Mouse (Mus musculus) midbrain, embryonic 14.5 days (tissue): ENCODE results near the gene Ralgps2. TPM values are rescaled to one million over a fixed set of nuclear protein-coding genes. Genes with fewer than 3 reads are reported as not detected.

Source experiments
- ATAC-seq: fragments of 200-750 bp; cut with Nextera tagmentation; 2 replicates; pipeline ENCODE4 v1.8.0; 2017; ENCODE audit warnings: moderate number of reproducible peaks, moderate library complexity; ENCODE audit not compliant: low FRiP score, low TSS enrichment
- DNase-seq: peaks from one replicate; pipeline ENCODE4 v3.0.0-alpha.2; 2015
- H3K27ac ChIP-seq: fragments of 300-500 bp; sonication (generic); replicated peaks from 2 replicates; pipeline ENCODE4 v1.5.1; 2014; ENCODE audit warnings: mild to moderate bottlenecking, low read depth, low read length, moderate library complexity
- H3K27me3 ChIP-seq: fragments of 300-500 bp; sonication (generic); 2 replicates; pipeline ENCODE4 v1.6.1; 2014; ENCODE audit warnings: low read length, control low read depth, mixed read lengths; ENCODE audit not compliant: control insufficient read depth, insufficient read depth
- H3K36me3 ChIP-seq: fragments of 300-500 bp; sonication (generic); 2 replicates; pipeline ENCODE4 v1.6.1; 2014; ENCODE audit warnings: low read length, control low read depth; ENCODE audit not compliant: control insufficient read depth, insufficient read depth
- H3K4me1 ChIP-seq: fragments of 300-500 bp; sonication (generic); 2 replicates; pipeline ENCODE4 v1.6.1; 2014; ENCODE audit warnings: mild to moderate bottlenecking, antibody characterized with exemption, low read length, control low read depth; ENCODE audit not compliant: control insufficient read depth, insufficient read depth
- H3K4me2 ChIP-seq: fragments of 300-500 bp; sonication (generic); 2 replicates; pipeline ENCODE4 v1.6.1; 2014; ENCODE audit warnings: mild to moderate bottlenecking, low read length, moderate library complexity
- H3K4me3 ChIP-seq: fragments of 300-500 bp; sonication (generic); replicated peaks from 2 replicates; pipeline ENCODE4 v1.5.1; 2014; ENCODE audit warnings: low read depth, low read length
- H3K9ac ChIP-seq: fragments of 300-500 bp; sonication (generic); replicated peaks from 2 replicates; pipeline ENCODE4 v1.6.1; 2014; ENCODE audit warnings: mild to moderate bottlenecking, low read length, moderate library complexity
- H3K9me3 ChIP-seq: fragments of 300-500 bp; sonication (generic); 2 replicates; pipeline ENCODE4 v1.6.1; 2016; ENCODE audit warnings: low read length, control low read depth, mixed read lengths; ENCODE audit not compliant: control insufficient read depth
- WGBS: fragments of 180-500 bp; shearing (Covaris S2); extraction: QIAGEN DNeasy Blood & Tissue Kit; methylation state at CpG from one replicate; pipeline ENCODE4 v1.1.7; 2014; 5-methylcytosine and 5-hydroxymethylcytosine counted together
- polyA plus RNA-seq: library from polyadenylated mRNA; unstranded; fragments of >200 nt; fragmentation: Nextera tagmentation; extraction: Ambion mirVana; gene quantifications from 2 replicates; pipeline ENCODE4 v1.2.1, GENCODE M21; 2014

The Ralgps2 gene
- polyA plus RNA-seq, 1 experiment from 2014 or later, result 122 TPM

DNA sequence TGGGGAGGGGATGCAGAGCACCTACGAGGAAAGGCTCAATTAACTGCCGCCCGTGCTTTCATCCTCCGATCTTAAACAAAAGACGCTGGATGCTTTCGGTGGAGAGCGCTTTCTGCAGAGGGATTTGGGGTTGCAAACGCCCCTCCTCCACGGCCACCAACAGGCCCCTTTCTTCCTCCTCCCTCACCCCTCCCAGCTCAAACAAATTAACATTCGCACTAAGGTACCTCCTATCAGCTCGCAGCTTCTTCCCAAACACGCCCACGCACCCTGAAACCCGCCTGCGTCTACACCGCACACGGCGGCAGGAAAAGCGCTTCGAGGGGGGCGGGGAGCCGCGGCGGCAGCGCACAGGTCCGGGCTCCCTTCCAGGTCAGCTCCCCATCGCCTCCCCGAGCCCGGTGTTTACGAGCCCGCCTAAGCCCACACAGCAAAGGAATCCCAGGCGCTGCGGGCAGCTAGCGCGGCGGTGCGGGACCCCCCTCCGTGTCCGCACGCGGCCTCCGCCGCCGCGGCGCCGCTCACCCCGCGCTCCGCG is 652 bp downstream of the Ralgps2 start:
- Histone ChIP-seq H3K27me3 (no peaks in the 10 kb centered on the region), H3K4me3 (peak overlapping the region; percentile 87), H3K4me2 (peak overlapping the region; percentile 73), H3K27ac (peak overlapping the region; percentile 99), H3K9me3 (no peaks in the 10 kb centered on the region), H3K9ac (peak overlapping the region; percentile 95), H3K36me3 (no peaks in the 10 kb centered on the region), H3K4me1 (peaks cover 20% of the 10 kb centered on the region)
- DNase-seq (peak; percentile 91), ATAC-seq (peak; percentile 77)
- WGBS, result under 1% methylated on average over 51 of the region's 51 CpGs

DNA sequence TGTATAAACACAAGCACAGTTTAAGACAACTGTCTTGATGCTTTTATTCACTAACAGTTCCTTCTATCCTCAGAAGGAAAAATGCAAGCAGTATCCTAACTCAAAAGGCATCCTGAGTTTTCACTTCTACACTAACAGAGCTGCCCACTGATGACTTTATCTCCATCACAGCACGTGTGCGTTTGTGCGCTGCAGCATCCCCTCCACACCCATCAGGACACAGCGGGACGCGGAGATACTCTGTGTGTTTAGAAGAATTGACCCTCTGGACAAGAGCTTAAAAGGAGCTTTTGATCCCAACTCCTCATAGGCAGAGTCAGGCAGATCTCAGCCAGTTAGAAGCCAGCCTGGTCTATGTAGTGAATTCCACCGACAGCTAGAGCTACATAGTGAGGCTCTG is 2.0 kb downstream of the Ralgps2 start:
- ATAC-seq, result no peak

DNA sequence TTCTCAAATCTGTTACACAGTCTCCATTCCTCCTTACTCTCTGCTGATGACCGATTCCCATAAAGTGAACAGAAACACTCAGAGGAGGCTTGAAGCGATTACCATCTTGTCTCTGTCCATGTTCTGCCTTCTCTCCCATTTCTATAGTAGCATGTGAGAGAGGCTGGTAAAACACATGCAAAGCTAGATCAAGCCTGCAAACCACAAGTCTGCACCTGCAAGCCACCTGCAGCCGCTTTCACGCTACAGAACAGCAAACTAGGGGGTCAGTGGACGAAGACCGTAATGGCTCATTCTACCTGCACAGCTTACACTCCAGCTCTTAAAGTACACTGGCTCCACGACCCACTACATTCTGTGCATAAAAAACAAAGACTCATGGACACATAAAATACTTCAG is 5.7 kb downstream of the Ralgps2 start:
- no peak overlapping the region for H3K27ac ChIP-seq
- peaks cover 19% of the 10 kb centered on the region for H3K4me1 ChIP-seq
- no peaks in the 10 kb centered on the region for H3K36me3 ChIP-seq
- DNase-seq (no peak), ATAC-seq (no peak)
- H3K9me3 ChIP-seq, result no peaks in the 10 kb centered on the region
- 96% methylated on average over 7 of the region's 7 CpGs for WGBS
- no peak overlapping the region for H3K9ac ChIP-seq
- H3K4me2 ChIP-seq, result no peak overlapping the region
- H3K4me3 ChIP-seq, result no peak overlapping the region
- no peaks in the 10 kb centered on the region for H3K27me3 ChIP-seq

More for the DNA sequence above, 2.0 kb downstream of the Ralgps2 start:
- H3K4me2 ChIP-seq, result peak overlapping the region; percentile 73
- 50% methylated on average over 7 of the region's 7 CpGs for WGBS
- H3K36me3 ChIP-seq, result no peaks in the 10 kb centered on the region
- no peak overlapping the region for H3K9ac ChIP-seq
- H3K4me1 ChIP-seq, result peaks cover 20% of the 10 kb centered on the region
- no peaks in the 10 kb centered on the region for H3K27me3 ChIP-seq
- no peaks in the 10 kb centered on the region for H3K9me3 ChIP-seq
- no peak for DNase-seq
- peak overlapping the region; percentile 87 for H3K4me3 ChIP-seq
- H3K27ac ChIP-seq, result no peak overlapping the region

DNA sequence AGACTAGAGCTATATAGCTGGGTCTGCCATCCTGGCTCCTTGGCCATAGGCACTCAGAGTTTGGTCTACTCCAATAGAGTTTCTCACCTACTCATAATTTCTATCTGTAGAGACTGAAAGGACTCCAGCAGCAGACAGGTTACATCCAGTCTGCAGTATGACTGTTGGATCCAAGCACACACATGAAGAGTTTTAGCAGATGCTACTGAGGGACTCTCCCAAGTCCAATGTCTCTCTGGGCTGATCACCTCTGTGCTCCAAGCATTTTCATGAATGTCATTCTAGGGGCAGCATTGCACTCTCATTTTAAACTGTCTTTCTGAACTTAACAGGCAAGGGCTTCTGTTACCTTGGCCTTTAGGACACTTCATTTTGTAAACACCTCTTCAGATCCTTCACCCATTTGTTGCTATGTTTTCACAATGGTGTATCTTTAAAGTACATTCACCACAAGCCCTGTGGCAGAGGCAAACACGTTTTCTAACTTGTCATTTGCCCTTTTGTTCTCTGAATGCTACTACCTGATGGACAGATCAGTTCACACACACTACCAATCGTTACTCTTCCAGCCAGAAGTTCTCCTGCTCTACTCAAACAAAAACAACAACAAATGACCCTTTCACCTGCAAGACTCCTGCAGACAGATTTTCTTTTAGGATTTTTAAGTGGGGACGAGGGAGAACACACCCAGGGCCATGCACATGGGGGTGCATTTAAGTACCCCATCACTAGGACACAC is 7.2 kb downstream of the Ralgps2 start:
- peaks cover 12% of the 10 kb centered on the region for H3K4me1 ChIP-seq
- H3K4me3 ChIP-seq, result no peak overlapping the region
- ATAC-seq (no peak), DNase-seq (no peak)
- no peak overlapping the region for H3K9ac ChIP-seq
- H3K4me2 ChIP-seq, result no peak overlapping the region
- no peaks in the 10 kb centered on the region for H3K36me3 ChIP-seq
- 50% methylated on average over 3 of the region's 3 CpGs for WGBS
- H3K27ac ChIP-seq, result no peak overlapping the region
- no peaks in the 10 kb centered on the region for H3K9me3 ChIP-seq
- H3K27me3 ChIP-seq, result no peaks in the 10 kb centered on the region

DNA sequence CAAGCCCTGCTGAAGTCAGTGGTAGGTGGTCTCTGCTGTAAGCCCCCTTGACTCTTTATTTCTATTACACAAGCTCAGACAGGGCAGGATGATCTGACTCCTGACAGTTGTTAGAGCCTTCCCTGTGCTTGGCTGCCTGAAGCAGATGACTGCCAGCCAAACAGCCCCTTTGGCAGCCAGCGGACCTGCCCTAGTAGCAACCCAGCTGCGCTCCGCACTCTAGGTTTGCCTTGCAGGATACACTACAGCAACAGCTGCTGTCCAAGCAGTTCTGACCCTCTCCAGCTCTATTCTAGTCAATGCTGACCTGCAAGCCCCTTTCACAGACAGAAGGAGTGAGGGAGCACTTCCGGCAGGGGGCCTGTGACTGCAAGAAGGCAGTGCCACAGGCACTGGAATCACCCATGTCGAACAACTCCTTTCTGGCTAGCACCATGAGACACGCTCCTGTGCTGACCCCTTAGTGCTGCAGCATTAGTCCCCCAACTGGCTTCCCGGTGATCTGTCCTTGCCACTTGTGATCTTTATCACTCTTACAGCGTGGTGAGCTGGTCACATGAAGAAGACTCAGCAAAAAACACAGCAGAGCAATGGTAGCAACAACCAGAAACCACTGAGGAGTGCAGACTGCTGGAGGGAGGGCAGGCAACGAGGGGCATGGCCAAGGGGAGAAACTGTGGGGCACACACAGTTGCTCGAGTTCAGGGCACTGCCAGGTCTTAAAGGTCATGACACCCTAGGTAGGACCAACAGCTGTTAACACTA is 8.1 kb downstream of the Ralgps2 start:
- DNase-seq (no peak), ATAC-seq (no peak)
- Histone ChIP-seq H3K4me1 (0 out of 2 replicates have a peak, but pooled peaks cover 10% of the 10 kb centered on the region), H3K9me3 (no peaks in the 10 kb centered on the region), H3K27me3 (no peaks in the 10 kb centered on the region), H3K4me3 (no peak overlapping the region), H3K27ac (no peak overlapping the region), H3K9ac (no peak overlapping the region), H3K4me2 (no peak overlapping the region), H3K36me3 (no peaks in the 10 kb centered on the region)
- WGBS, result 68% methylated on average over 10 of the region's 10 CpGs

DNA sequence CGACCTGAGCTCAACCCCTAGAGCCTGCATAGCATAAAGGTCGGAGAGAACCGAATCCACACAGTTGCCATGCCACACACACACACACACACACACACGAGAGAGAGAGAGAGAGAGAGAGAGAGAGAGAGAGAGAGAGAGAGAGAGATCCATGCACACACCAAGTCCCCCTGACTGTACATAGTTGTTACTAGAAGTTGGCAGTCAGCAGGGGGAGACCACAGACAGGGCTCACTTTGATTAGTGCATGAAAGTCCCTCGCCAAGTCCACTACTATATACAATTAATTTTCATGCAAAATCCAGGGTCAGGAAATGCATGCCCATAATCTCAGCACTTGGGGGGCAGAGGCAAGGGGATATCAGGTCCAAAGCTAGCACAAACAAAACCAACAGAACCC is 9.2 kb downstream of the Ralgps2 start:
- Histone ChIP-seq H3K4me2 (no peak overlapping the region), H3K9ac (no peak overlapping the region), H3K9me3 (no peaks in the 10 kb centered on the region), H3K4me1 (0 out of 2 replicates have a peak, but pooled peaks cover 10% of the 10 kb centered on the region), H3K27ac (no peak overlapping the region), H3K27me3 (no peaks in the 10 kb centered on the region), H3K36me3 (no peaks in the 10 kb centered on the region), H3K4me3 (no peak overlapping the region)
- DNase-seq (no peak), ATAC-seq (no peak)
- 77% methylated on average over 5 of the region's 5 CpGs for WGBS

DNA sequence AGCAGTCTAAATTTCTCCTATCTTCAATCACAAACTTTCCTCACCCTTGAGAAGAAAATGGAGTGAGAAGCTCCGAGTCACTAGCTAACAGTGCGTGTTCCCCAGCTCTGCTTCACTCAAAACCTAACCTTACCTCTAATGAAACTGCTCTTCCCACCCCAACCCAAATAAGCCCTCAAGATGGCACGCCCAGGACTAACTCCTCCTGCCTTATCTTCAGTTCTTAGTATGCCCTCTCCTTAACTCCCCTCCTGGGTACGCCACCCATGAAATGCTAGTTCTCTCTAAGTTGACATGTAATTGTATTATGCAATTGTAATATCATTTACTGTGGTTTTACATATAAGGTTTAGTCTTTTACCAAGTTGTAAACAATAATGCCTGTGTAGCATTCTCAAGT is 11.2 kb downstream of the Ralgps2 start:
- Histone ChIP-seq H3K4me2 (no peak overlapping the region), H3K9ac (no peak overlapping the region), H3K4me3 (no peak overlapping the region), H3K27me3 (no peaks in the 10 kb centered on the region), H3K36me3 (no peaks in the 10 kb centered on the region), H3K4me1 (0 out of 2 replicates have a peak, but pooled peaks cover 10% of the 10 kb centered on the region), H3K27ac (no peak overlapping the region), H3K9me3 (no peaks in the 10 kb centered on the region)
- ATAC-seq (no peak), DNase-seq (no peak)
- WGBS, result 92% methylated on average over 4 of the region's 4 CpGs

DNA sequence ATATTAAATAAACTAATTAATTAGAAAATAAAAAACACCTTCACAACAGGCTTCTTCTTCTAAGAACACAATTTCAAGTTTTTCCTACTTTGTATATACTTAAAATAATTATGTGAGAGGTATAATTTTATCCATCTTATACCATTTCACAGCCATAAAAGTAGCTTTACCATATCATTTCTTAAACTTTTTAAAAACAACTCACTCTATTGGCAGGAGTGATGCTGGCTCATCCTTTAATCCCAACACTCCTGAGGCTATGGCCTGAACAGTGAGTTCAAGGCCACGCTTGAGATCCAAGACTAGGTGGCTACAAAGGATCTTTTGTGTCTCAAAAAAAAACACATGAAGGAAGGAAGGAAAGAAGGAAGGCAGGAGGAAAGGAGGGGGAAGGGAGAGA is 15.9 kb downstream of the Ralgps2 start:
- Histone ChIP-seq H3K4me3 (no peak overlapping the region), H3K36me3 (no peaks in the 10 kb centered on the region), H3K4me2 (no peak overlapping the region), H3K27ac (no peak overlapping the region), H3K9ac (no peak overlapping the region), H3K9me3 (no peaks in the 10 kb centered on the region), H3K27me3 (no peaks in the 10 kb centered on the region), H3K4me1 (peaks cover 16% of the 10 kb centered on the region; the same call in 1 of the 2 replicates)
- ATAC-seq (no peak), DNase-seq (no peak)
- 90% methylated on average over 1 of the region's 1 CpGs for WGBS
